Mouse (Mus musculus) kidney, postnatal 0 days (tissue): ENCODE data around the gene Pef1. TPM values are rescaled to one million over a fixed set of nuclear protein-coding genes. Genes with fewer than 3 reads are reported as not detected.

Experiments
- ATAC-seq: fragments of 200-750 bp; cut with Nextera tagmentation; replicated peaks from 2 replicates; pipeline ENCODE4 v1.8.0; 2017; ENCODE audit warnings: low read depth, moderate number of reproducible peaks, moderate TSS enrichment, moderate library complexity; ENCODE audit not compliant: low FRiP score
- DNase-seq: peaks from one replicate; pipeline ENCODE4 v3.0.0-alpha.2; 2016; ENCODE audit warnings: low spot score
- H3K27ac ChIP-seq: fragments of 300-500 bp; sonication (generic); 2 replicates; pipeline ENCODE4 v1.5.1; 2014; ENCODE audit warnings: mild to moderate bottlenecking
- H3K27me3 ChIP-seq: fragments of 300-500 bp; sonication (generic); 2 replicates; pipeline ENCODE4 v1.6.1; 2014; ENCODE audit warnings: low read length, mixed read lengths; ENCODE audit not compliant: insufficient read depth
- H3K36me3 ChIP-seq: fragments of 300-500 bp; sonication (generic); 2 replicates; pipeline ENCODE4 v1.6.1; 2014; ENCODE audit warnings: low read length, mixed read lengths; ENCODE audit not compliant: insufficient read depth
- H3K4me1 ChIP-seq: fragments of 300-500 bp; sonication (generic); replicated peaks from 2 replicates; pipeline ENCODE4 v1.6.1; 2014; ENCODE audit warnings: antibody characterized with exemption, low read length, mixed read lengths; ENCODE audit not compliant: insufficient read depth
- H3K4me2 ChIP-seq: fragments of 300-500 bp; sonication (generic); 2 replicates; pipeline ENCODE4 v1.6.1; 2014; ENCODE audit warnings: mild to moderate bottlenecking, low read length, moderate library complexity, mixed read lengths
- H3K4me3 ChIP-seq: fragments of 300-500 bp; sonication (generic); replicated peaks from 2 replicates; pipeline ENCODE4 v1.5.1; 2014; ENCODE audit warnings: low read depth, low read length
- H3K9ac ChIP-seq: fragments of 300-500 bp; sonication (generic); 2 replicates; pipeline ENCODE4 v1.6.1; 2014; ENCODE audit warnings: low read depth, low read length
- H3K9me3 ChIP-seq: fragments of 300-500 bp; sonication (generic); replicated peaks from 2 replicates; pipeline ENCODE4 v1.6.1; 2016; ENCODE audit warnings: low read length, inconsistent platforms, mixed read lengths
- CTCF ChIP-seq: IDR thresholded peaks from 2 replicates; pipeline ENCODE4 v1.5.1; 2016; ENCODE audit warnings: antibody characterized with exemption, low read depth, mild to moderate bottlenecking, moderate library complexity
- WGBS: fragments of 180-500 bp; shearing (Covaris S2); extraction: QIAGEN DNeasy Blood & Tissue Kit; methylation state at CpG from one replicate; pipeline ENCODE4 v1.1.7; 2014; 5-methylcytosine and 5-hydroxymethylcytosine counted together
- polyA plus RNA-seq: library from polyadenylated mRNA; unstranded; fragments of >200 nt; fragmentation: Nextera tagmentation; extraction: Ambion mirVana; gene quantifications from 2 replicates; pipeline ENCODE4 v1.2.1, GENCODE M21; 2015

The Pef1 gene
- polyA plus RNA-seq, 1 experiment from 2014 or later: 73.6 TPM

DNA sequence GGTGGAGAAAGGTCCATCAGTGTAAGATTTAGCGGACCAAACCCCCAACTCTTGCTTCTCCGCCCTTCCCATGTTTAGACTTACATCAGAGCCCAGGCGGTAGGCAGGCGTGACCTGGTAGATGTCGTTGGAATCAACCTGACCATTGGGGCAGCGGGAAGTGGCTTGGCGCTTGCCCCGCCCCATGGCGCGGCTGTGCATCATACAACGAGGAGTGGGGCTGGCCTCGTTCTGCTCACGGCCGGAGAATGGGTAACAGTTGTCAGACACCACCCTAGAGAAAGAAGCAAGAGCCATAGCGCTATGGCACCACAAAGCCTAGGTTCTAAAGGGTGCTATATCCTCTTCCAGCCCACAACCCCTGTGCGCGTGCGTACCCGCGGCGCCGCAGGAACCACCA, 65.0 kb downstream of the Pef1 start:
- Histone ChIP-seq H3K4me2 (0 out of 2 replicates have a peak overlapping the region, but pooled peaks have one; percentile 41), H3K9ac (no peak overlapping the region), H3K4me3 (no peak overlapping the region), H3K4me1 (peaks cover 55% of the 10 kb centered on the region), H3K9me3 (no peaks in the 10 kb centered on the region), H3K36me3 (peaks cover 3% of the 10 kb centered on the region; the same call in 1 of the 2 replicates), H3K27ac (peak overlapping the region; percentile 57; the same call in 1 of the 2 replicates), H3K27me3 (no peaks in the 10 kb centered on the region)
- no peak for ATAC-seq
- DNase-seq: no peak
- WGBS: 62% methylated on average over 22 of the region's 22 CpGs
- TF ChIP-seq CTCF: no peak

DNA sequence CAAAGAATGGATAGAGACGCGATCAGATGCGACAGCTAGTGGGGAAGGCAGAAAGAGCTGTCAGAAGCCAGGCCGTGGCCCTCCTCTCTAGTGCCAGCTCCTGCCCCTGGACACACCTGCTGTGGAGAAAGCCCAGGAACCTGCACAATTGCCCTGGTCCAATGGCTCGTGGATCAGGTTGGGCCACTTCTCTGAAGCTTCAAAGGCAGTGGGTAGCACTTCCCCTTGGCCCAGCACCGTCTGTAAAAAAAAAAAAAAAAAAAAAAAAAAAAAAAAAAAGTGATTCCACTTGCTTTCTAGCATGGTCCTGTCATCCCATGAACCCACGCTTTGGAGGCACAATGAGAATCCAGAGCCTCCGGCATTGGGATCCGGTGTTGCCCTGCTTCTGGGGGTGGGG, 65.5 kb downstream of the Pef1 start:
- Histone ChIP-seq H3K36me3 (peaks cover 3% of the 10 kb centered on the region; the same call in 1 of the 2 replicates), H3K4me1 (peaks cover 60% of the 10 kb centered on the region), H3K4me2 (peak overlapping the region; percentile 41), H3K4me3 (no peak overlapping the region), H3K27ac (peak overlapping the region; percentile 76), H3K9ac (0 out of 2 replicates have a peak overlapping the region, but pooled peaks have one; percentile 18), H3K9me3 (no peaks in the 10 kb centered on the region), H3K27me3 (no peaks in the 10 kb centered on the region)
- ATAC-seq: no peak
- no peak for TF ChIP-seq CTCF
- no peak for DNase-seq
- WGBS: 17% methylated on average over 9 of the region's 9 CpGs

DNA sequence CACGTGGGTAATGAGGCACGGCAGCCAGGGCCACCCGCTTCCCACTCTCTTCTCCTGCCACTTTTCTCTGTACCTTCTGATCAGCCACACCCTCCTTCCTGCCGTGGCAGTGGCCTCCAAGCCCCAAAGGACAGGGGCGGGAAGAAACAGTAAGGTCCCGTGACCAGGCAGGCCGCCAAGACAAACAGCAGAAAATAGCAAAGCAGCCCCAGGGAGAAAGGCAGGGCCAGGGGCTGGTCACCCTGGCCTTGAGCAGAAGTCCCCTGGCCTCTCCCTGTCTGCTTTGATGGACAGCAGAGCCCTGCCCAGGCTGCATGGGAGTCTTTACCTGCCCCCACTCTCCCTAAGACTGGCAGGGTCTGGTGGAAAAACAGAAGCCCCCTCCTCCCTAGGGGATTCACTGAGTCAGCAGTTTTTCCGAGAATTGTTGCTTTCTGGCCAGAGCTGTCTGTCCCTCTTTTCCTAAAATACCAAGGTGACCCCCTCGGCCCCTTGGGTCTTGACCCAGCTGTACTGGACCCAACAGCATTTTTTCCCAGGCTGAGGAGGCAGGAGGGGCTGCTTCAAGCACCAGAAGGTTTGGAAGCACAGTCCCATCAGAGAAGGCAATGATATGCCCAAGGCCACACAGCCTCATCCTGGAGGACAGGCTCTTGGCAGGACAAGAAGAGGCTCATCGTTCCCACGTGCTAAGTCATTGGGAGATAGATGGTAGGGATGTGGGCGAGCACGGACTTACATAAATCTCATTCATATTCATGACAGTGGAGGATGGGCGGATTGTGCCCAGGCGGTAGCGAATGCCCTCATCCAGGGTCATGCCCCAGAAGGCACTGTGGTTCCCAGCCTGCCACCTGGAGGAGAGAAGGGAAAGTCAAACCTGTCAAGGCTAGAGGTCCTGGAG, 66.2 kb downstream of the Pef1 start:
- ATAC-seq (peak; percentile 33), DNase-seq (peak; percentile 85)
- H3K9ac ChIP-seq: 0 out of 2 replicates have a peak overlapping the region, but pooled peaks have one; percentile 27
- no peaks in the 10 kb centered on the region for H3K27me3 ChIP-seq
- H3K9me3 ChIP-seq: no peaks in the 10 kb centered on the region
- peak overlapping the region; percentile 41 for H3K4me2 ChIP-seq
- H3K4me3 ChIP-seq: no peak overlapping the region
- peaks cover 61% of the 10 kb centered on the region for H3K4me1 ChIP-seq
- H3K36me3 ChIP-seq: peaks cover 3% of the 10 kb centered on the region; the same call in 1 of the 2 replicates
- TF ChIP-seq CTCF: peak; percentile 57
- H3K27ac ChIP-seq: peak overlapping the region; percentile 76
- 25% methylated on average over 16 of the region's 16 CpGs for WGBS

DNA sequence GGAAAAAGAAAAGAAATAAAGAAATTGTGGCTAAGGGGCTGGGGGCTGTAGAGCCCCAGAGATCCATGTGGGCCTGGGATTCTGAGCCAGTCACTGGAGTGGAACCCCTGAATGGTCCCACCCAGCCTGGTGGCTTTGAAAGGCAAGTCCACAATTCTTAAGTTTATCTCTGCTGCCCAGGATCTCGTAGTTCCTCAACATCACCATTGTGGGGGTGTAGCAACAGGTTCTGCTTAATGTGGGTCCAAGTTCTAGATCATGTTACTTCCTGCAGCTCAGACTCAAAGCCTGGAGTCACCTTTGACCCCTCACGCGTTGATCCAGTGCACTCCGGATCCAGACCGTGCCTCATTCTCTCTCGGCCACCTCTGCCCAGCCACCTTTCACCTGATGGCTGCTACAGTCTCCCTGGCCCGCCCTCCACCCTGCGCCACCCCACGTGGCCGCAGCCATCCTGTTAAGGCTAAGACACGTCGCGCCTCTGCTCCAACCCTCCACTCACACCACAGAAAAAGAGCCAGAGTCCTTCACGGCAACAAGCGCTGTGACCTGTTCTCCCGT, 67.1 kb downstream of the Pef1 start:
- H3K4me1 ChIP-seq: peaks cover 62% of the 10 kb centered on the region
- 63% methylated on average over 16 of the region's 16 CpGs for WGBS
- H3K4me3 ChIP-seq: no peak overlapping the region
- H3K36me3 ChIP-seq: peaks cover 3% of the 10 kb centered on the region; the same call in 1 of the 2 replicates
- H3K27ac ChIP-seq: peak overlapping the region; percentile 33; the same call in 1 of the 2 replicates
- no peaks in the 10 kb centered on the region for H3K9me3 ChIP-seq
- no peak overlapping the region for H3K9ac ChIP-seq
- H3K4me2 ChIP-seq: no peak overlapping the region
- no peak for DNase-seq
- no peak for ATAC-seq
- TF ChIP-seq CTCF: no peak
- H3K27me3 ChIP-seq: no peaks in the 10 kb centered on the region

DNA sequence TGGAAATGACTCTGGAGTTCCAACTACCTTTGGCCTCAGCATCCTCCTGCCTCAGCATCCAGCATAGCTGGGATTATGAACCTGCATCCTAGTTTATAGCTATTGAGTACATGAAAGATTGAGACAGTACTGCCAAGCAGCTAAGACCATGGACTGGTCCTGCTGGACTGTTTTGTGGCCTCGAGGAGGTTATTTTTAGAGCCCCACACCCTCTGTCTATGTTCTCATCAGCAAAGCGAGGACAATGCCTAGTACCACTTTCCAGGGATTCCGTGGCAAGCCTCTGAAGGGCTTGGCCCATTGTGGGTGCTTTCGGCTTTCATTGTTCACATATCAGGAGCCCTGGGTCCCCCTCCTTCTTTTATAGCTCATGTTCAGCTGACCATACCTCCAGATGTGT, 68.0 kb downstream of the Pef1 start:
- Histone ChIP-seq H3K36me3 (peaks cover 3% of the 10 kb centered on the region; the same call in 1 of the 2 replicates), H3K9ac (no peak overlapping the region), H3K4me3 (no peak overlapping the region), H3K4me2 (no peak overlapping the region), H3K27me3 (no peaks in the 10 kb centered on the region), H3K27ac (no peak overlapping the region), H3K4me1 (peaks cover 66% of the 10 kb centered on the region), H3K9me3 (no peaks in the 10 kb centered on the region)
- ATAC-seq (no peak), DNase-seq (no peak)
- 87% methylated on average over 4 of the region's 4 CpGs for WGBS
- no peak for TF ChIP-seq CTCF
